Mouse (Mus musculus): ENCODE results near the gene Plcb3.
"Not testable (repeated sequence)": the region's sequence is repeated elsewhere in the genome, so short reads cannot be mapped to it uniquely, and the experiment has no call there.

Plcb3 gene

GRCm38 (mm10) chr19:6991166-6991565, 14.9 kb upstream of the Plcb3 start:
- in situ Hi-C loops (cut with MboI, MseI) = not testable (repeated sequence)

DNA sequence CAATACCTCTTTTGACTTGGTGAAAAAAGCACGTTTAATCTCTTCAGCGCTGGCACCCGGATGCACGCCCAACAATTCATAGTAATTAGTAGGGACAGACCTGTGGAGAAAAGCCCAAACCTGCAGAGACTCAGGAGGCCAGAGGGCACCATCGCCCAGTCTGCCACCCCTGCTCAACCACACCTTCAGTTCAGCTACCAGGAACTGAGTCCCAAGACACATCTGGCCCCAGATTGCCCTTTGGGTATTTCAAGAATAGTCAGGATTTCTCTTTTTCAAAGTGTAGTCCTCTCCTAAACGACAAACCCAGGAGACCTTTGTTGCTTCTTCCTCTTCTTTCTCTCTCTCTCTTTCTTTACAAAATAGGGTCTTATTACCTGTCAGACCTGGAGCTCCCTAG, 14.4 kb upstream of the Plcb3 start:
- in situ Hi-C loops (cut with MboI, MseI) = no loop called here

GRCm38 (mm10) chr19:6989251-6989650, 13.0 kb upstream of the Plcb3 start:
- in situ Hi-C loops (cut with MboI, MseI) = no loop called here

- in situ Hi-C loops (cut with MboI, MseI) = no loop called here
These were observed 11.6 kb upstream of the Plcb3 start for GRCm38 (mm10) chr19:6987904-6988285.

DNA sequence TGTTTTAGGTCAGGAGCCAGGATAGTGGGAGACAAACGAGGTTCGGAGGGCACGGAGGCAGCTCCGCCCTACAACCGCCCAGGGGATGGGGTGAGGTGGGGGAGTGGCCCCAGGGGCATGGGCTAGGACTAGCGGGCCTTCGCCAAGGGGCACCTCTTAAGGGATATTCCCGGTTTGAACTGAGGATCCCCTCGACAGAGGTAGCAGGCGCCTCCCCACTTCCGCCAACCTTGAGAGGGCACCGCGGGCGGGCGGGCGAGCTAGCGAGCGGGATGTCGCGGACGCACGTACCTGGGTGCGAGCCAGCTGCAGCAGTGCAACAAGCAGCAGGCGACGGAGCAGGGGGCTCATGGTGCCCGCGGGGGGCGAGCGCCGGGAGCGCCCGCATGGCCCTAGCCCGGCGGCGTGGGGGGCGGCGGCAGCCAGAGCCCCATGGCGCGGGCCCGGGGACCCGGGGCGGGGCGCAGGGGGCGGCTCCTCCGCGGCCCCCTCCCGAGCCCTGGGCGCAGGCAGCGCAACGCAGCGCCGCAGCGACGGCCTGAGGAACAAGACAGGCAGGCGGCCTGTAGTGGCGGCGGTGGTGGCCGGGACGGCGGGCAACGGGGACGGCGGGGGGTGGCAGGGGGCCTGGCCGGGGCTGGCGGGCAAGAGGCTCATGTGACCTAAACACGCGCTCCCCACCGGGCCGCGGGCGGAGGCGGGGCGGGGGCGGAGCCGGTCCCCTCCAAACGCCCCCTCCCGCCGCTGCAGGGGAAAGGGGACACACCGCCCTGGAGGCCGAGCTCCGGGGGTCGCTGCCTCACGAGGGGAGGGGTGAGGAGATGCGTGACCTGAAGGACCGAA, 11.0 kb upstream of the Plcb3 start, which contains the start of gene Vegfb:
Vegfb (minus strand) TSS at position 591 of the 843 bp plus-strand sequence.
- in situ Hi-C loops (cut with MboI, MseI) = no loop called here

- in situ Hi-C loops (cut with MboI, MseI) = no loop called here
These were observed 9.9 kb upstream of the Plcb3 start for GRCm38 (mm10) chr19:6985951-6986708.

DNA sequence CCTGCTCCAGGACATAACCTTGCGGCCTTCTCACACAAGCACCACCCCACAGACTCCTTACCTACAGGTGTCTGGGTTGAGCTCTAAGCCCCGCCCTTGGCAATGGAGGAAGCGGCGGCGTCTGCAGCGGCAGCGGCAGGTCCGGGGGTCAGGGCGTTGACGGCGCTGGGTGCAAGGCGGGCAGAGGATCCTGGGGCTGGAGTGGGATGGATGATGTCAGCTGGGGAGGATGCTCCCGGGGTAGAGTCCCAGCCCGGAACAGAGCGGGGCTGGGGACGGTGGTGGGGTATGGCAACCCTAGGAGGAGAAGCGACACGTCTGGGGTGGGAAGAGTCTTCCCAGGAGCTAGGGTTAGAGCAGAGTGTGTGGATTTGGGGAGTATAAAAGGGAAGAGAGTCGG, 9.0 kb upstream of the Plcb3 start:
- in situ Hi-C loops (cut with MboI, MseI) = no loop called here

DNA sequence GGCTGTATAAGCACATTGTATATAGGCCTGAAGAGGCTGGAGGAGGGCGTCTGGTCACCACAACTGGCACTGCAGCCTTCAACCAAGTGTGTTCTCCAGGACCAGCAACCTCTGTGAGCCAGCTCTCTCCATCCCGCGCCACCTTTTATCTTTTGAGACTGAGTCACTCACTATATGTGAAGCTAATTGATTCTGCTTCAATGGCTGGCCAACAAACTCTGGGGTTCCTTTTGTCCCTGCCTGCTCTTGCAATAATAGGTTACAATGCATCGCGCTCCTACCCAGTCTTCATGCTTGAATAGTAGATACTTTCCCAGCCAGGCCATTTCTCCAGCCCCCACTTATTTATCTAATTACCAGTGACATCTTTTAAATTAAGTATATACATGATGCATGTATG, 7.4 kb upstream of the Plcb3 start:
- in situ Hi-C loops (cut with MboI, MseI) = no loop called here

DNA sequence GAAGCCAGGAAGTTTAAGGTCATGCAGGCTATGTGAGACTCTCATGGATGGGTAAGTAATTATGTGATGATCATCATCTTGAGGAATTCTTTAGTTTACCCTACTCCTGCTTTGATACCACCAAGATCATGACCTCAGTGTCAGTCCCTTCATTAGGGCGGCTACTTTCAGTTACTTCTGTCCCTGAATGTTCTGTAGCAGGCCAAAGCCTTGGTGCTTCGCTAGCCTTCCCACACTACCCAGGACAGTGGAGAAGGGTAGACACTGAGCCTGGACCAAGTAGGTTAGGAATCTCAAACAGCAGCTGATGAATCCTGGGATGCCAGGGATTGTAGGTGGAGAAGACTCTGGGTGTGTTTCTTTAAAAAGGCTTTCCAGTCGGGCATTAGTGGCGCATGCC, 5.2 kb upstream of the Plcb3 start:
- in situ Hi-C loops (cut with MboI, MseI) = no loop called here

- in situ Hi-C loops (cut with MboI, MseI) = no loop called here
These were observed 4.3 kb upstream of the Plcb3 start, which contains the start of gene Fkbp2 for GRCm38 (mm10) chr19:6980381-6981093. Gene Fkbp2 (minus strand): TSS chr19:6980501.

DNA sequence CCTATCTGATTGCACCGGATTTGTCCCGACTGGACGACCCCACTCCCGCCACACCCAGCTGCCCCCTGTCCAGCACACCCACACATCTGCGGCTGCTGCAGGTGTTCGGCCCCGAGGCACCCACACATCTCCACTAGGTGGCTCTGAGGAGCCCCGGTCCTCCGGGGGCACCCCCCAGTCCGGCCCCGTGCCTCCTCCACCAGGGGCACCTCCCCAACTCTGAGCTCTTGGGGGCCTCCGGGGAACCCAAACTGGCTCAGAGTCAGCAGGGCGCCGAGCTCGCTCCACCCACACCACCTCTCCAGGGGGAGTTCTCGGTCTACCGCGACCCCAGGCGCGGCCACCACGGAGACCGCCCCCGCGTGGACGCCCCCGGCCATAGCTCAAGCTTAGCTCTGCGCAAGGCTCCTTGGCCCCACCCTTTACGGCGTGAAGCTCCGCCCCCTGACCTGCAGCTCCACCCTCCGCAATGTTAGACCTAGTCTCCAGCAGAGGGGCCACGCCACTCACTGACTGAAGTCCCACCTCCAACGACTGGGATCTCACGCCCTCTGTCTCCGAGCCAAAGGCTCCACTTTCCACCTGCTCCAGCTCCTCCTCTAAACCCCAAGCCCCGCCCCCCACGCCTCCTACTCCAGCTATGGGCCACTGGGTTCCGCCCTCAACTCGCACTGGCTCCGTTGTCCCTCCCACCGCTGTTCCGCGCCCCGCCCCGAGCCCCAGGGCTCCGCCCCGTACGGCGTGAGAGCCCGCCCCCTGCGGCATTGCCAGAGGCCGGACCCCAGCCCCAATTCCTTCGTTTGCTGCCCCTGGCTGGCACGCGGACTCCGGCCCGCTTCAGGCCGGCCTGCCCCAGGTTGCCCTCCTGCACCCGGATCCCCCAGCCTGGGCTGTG, 3.5 kb upstream of the Plcb3 start:
- in situ Hi-C loops (cut with MboI, MseI) = loop anchor here (5.0 kb wide), 1 partner anchor 38 kb away; the partner anchor contains the start of gene Fermt3

- in situ Hi-C loops (cut with MboI, MseI) = loop anchor here (5.0 kb wide), 1 partner anchor 38 kb away; the partner anchor contains the start of gene Fermt3
These were observed 2.8 kb upstream of the Plcb3 start for GRCm38 (mm10) chr19:6979001-6979479.

GRCm38 (mm10) chr19:6978639-6978974, 2.3 kb upstream of the Plcb3 start:
- in situ Hi-C loops (cut with MboI, MseI) = loop anchor here (5.0 kb wide), 1 partner anchor 39 kb away; the partner anchor contains the start of gene Fermt3

GRCm38 (mm10) chr19:6977759-6978638, 1.7 kb upstream of the Plcb3 start:
- in situ Hi-C loops (cut with MboI, MseI) = loop anchor here (5.0 kb wide), 1 partner anchor 39 kb away; the partner anchor contains the start of gene Fermt3

DNA sequence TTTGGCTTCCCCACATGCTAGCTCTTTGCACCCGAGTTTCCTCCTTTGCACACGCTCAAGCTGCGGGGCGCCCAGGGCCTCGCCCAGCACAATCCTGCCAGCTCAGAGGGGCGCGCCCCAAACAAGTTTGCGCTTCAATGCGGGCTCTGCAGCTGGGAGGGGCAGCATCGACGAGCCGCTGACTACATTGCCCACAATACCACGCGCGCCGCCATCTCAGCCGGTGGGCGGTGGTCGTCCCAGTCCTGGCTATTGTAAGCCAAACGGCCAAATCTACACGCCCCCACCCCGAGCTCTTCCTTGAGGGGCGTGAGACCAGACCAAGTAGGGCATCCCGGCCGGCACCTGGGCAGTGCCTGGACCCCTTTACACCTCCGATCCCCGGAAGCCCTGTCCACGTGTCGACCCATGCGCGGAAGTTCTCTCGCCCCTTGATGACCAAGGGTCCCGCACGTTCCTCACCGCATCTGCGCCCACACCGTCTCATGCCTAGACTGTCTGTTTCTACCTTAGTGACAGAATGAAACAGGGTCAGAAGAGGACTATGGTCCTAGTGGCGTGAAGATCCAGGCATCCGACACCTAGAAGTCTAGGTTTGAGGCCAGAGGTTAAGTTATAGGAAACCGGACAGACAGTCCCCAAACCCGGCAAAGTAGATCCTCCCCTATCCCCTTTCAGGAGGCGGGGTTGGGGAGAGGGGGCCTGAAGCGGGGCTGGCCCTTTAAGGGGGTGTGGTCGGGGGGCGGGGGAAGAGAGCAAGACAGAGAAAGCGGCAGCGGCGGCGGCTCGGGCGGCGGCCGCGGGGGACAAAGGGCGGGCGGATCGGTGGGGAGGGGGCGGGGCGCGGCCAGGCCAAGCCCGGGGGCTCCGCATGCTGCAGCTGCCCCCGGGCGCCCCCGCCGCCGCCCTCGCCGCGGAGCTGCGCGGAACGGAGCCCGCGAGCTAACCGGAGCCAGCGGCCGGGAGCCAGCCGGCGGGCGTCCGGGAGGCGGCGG, 1.8 kb downstream of the Plcb3 start, which contains the start of gene Ppp1r14b:
Ppp1r14b (plus strand) TSS at position 758 of the 995 bp plus-strand sequence.
- in situ Hi-C loops (cut with MboI, MseI) = loop anchor here (5.0 kb wide), 1 partner anchor 43 kb away; the partner anchor contains the start of gene Fermt3

DNA sequence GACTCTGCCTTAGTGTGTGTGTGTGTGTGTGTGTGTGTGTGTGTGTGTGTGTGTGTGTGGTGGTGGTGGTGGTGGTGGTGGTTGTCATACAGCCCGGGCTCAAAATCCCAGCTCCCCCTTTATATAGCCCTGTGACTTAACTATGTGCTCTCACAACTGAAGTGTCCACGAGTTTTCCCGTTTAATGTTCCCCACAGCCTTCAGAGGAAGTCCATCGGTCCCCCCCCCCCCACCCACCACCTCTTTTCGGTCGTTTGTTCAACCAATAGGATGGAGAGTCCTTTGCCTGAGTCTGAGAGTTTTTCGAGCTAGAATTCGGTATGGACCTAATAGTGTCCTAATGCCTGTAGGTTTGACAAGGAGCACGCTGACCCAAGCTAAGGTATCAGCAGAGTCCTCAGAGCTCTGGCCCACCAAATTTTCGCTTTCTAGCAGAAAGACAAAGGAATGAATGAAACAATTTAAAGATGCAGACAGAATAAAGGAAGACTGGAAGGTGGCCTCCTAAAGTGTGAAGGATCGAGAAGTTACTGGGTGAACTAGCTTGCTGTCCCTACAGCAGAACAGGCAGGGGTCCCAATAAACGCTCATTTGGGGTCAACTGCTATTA, 2.6 kb downstream of the Plcb3 start:
- in situ Hi-C loops (cut with MboI, MseI) = no loop called here

DNA sequence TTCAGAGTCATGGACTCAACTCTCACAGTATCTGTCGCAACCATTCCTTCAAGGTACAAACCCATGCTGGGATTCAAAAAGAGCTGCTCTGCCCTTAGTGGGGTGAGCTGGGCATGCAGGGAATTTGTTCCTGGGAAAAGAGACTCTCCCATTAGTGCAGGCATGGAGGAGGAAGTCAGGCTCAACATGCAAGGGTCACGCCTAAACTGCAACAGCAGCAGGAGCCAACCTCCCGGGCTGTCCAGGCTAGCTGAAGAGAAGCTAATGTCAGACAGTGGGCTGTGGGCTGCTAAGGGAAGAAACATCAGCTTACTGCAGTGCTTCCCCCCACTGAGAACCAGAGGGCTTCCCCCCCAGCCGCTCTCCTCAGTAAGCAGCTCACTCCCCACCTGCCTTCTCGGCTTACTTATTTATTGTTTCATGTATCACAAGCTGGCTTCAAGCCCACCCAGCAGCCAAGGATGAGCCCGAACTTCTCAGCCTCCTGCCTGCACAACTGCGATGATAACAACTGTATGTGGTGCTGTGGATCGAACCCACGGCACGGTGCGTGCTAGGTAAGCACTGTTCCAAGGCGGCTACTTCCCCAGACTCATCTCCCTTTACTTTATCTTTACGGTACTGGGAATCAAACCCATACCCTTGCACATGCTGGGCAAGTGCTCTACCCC, 3.9 kb downstream of the Plcb3 start:
- in situ Hi-C loops (cut with MboI, MseI) = no loop called here

Measured in T-helper 1 cell (primary cell).